Mouse (Mus musculus) forelimb bud, embryonic 11.5 days (tissue): ENCODE measurements around the gene Ip6k1.

Experiments used
- DNase-seq: peaks from one replicate; pipeline ENCODE4 v3.0.0-alpha.2; 2012; ENCODE audit warnings: low read depth, low spot score

Ip6k1 gene

GRCm38 (mm10) chr9:108027867-108028266 lies 25.6 kb downstream of the Ip6k1 start:
- no peak for DNase-seq

DNA sequence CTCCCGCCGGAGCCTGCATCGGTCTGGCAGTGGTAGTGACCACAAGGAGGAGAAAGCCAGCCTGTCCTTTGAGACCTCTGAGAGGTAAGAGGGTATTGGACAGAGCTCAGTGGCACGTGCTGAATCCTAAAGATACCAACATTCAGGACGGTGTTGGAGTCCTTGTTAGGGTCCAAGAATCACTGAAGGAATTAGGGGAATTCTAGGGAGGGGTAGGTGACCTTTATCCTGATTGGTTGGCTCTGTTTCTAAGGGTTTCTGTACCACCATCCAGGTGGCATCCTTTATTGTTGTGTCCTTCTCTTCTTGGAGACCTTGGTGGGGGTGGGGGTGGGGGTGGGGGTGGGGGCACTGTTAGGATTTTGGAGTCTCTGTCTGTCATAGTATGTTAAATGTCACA lies 29.8 kb downstream of the Ip6k1 start:
- no peak for DNase-seq

DNA sequence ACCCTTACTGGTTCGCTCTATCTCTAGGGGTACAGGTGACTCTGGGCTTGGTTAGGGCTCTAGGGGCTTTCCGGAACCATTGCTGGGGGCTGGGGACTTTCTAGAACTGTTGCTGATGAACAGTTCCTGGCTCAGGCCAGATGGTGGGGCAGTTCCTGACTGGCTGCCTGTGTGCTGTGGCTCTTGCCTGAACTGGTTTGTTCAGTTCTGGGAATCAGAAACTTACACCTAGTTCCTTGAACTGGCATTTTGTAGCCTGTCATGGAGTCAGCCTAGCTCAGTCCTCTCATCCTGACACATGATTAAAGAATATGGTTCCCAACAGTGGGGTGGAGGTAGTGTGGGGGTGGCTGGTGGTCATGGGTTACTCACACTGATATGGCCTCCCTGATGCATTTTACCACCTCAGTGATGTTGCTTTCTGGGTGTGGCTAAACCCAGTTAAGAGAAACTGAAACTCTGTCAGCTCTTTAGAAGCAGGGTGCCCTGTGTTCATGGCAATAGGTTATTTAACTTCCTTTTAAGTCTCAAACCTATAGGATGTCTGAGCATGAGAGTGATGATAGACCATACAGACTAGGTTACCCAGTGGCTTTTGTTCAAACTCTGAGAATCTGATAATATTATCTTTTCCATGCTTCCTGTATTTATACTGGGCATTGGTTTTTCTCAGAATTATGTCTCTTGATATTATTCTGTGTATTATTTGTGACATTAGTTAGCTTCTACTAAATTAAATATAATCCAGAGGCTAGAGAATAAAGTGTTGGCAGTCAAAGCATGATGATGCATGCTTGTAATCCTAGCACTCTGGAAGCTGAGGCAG lies 33.2 kb downstream of the Ip6k1 start:
- no peak for DNase-seq

- DNase-seq: no peak
Observed at GRCm38 (mm10) chr9:108044751-108045492, 42.6 kb downstream of the Ip6k1 start.

- no peak for DNase-seq
Observed at GRCm38 (mm10) chr9:108046582-108046981, 44.3 kb downstream of the Ip6k1 start.

DNA sequence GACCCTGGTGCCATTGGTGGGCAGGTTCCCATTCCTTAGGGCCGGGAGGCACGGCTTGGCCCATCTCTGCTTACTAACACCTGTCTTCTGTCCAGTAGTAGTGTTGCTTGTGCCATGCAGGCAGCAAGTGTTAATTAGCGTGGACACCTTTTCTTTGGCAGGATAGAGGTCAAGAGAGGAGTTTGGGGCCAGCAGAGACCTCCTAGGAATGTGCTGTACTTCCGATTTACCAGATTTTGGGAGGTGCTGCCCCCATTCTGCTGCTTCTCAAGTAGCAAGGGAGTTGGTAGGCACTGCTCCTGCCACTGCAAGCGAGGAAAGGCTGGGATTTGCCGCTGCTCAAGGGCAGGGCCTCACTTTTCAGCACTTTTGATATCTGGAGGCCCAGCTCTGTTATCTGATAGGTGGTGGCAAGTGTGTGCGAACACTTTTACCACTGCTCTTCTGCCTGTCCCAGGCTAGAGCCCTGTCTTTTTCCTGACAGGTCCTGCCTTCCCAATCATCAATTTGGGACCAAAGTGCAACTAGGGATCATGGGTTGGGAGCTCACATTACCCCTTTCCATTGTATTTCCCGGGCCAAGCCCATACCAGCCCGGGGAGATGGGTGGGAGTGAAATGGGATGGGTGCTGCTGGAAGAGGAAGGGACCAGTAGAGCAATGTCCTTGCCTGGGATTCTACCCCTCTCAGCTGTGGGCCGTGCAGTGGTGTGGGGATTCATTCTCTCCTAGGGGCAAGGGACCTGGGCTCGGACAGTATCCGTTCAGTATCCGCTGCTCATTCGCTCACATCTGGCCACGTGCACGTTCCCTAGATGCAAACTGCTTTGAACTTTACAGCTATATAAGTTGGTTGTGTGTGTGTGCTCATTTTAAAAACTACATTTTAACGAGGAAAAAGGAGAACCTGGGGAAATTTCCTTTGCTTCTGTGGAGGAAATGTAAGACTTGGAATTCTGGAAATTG lies 45.6 kb downstream of the Ip6k1 start:
- DNase-seq: no peak

DNA sequence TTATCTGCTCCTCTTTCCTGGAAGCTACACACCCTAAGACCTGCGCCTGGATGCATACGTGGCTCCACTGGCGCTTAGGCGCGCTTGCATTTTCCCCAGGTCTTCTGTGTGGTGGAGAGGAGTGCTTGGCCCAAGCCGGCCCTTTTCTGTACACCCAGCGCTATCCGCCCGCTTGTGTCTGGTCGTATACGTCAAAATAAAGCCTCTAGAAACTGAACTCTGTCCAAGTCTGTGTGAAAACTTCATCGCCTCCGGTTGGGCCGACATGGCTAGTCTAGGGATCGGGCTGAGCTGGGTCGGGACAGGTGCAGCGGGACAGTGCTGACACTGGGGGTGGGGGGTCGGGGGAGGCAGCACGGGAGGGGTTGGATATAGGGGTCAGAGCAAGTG lies 46.3 kb downstream of the Ip6k1 start:
- DNase-seq: no peak

- peak; percentile 96 for DNase-seq
Observed at GRCm38 (mm10) chr9:108049016-108049455, 46.7 kb downstream of the Ip6k1 start, which contains the start of gene Gmppb. TSS of gene Gmppb (plus strand) at chr9:108049242.

- no peak for DNase-seq
Observed at GRCm38 (mm10) chr9:108049561-108050251, 47.4 kb downstream of the Ip6k1 start.

GRCm38 (mm10) chr9:108051184-108051930 lies 49.1 kb downstream of the Ip6k1 start:
- no peak for DNase-seq

DNA sequence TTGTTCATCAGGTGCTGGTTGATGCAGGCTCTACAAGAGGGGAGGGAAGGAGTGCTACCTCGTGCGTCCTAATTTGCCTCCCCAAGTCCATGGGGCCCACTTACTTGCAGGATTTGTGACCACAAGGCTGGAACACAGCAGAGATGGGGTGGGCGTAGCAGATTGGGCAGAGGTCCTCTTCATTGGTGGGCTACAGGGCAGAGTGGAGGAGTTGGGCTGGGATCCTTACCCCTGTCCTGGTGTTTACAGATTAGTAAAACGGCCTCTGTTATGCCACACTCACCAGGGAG lies 49.6 kb downstream of the Ip6k1 start:
- DNase-seq: no peak

GRCm38 (mm10) chr9:108052411-108052810 lies 50.1 kb downstream of the Ip6k1 start:
- DNase-seq: no peak

DNA sequence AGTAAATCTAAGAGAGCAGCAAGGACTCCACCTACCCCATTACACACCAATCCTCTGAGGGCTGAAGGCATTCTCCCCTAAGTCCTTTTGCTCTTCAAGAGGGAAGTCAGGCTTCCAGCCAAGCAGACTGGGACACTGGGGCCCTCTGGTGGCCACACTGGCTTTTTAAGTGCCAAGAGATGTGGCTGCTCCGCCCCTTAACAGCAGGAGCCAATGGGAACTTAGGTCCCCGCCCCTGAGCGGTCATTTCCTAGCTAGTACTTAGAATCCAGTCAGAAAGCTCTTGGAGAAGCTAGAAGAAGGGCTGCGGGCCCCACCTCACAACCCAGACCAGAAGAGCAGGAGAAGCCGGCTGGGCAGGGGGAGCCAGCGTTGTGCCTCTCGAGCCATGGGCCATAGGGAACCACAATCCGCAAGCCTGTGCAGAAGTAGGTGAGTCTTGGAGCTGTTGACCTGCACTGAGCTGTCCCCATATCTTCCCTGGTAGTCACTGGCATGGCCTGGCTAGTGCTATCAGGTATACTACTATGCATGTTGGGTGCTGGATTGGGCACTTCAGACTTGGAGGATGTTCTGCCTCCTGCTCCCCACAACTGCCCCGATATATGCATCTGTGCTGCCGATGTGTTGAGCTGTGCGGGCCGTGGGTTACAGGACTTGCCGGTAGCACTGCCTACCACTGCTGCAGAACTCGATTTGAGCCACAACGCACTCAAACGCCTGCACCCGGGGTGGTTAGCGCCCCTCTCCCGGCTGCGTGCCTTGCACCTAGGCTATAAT lies 50.8 kb downstream of the Ip6k1 start, which contains the start of gene Amigo3:
Amigo3 (plus strand) TSS at position 275 of the 780 bp plus-strand sequence.
- DNase-seq: peak; percentile 95

GRCm38 (mm10) chr9:108053665-108054225 lies 51.4 kb downstream of the Ip6k1 start:
- no peak for DNase-seq

GRCm38 (mm10) chr9:108054331-108055040 lies 52.2 kb downstream of the Ip6k1 start:
- no peak for DNase-seq

GRCm38 (mm10) chr9:108055061-108055460 lies 52.8 kb downstream of the Ip6k1 start:
- DNase-seq: no peak

DNA sequence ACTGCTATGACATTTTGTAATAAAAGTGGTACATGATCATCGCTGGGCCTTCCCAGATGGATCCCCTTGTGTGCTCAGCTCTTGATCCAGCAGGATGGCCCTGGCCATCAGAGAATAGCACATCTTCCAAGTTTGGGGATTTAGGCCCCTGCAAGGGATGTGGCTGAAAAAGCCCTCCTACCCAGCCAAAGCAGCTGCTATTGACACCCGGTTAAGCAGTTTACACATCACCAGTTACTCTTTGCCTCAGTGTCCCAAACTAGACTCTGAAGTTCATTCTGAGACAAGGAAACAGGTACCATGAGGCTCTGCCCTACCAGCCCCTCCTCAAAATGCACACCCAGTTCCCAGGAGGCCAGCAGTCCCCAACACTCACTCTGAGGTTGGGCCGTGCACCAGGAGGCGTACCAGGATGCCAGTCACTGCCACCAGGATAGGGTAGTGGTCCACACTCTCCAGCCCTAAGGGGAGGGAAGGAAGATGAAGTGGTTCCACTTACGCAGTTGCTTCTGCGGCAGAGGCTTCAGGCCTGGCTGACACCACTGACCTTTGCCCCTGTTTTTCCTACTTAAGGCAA lies 53.4 kb downstream of the Ip6k1 start:
- DNase-seq: no peak
